Mouse (Mus musculus): ENCODE data around the gene Pitpnm3.

The Pitpnm3 gene

DNA sequence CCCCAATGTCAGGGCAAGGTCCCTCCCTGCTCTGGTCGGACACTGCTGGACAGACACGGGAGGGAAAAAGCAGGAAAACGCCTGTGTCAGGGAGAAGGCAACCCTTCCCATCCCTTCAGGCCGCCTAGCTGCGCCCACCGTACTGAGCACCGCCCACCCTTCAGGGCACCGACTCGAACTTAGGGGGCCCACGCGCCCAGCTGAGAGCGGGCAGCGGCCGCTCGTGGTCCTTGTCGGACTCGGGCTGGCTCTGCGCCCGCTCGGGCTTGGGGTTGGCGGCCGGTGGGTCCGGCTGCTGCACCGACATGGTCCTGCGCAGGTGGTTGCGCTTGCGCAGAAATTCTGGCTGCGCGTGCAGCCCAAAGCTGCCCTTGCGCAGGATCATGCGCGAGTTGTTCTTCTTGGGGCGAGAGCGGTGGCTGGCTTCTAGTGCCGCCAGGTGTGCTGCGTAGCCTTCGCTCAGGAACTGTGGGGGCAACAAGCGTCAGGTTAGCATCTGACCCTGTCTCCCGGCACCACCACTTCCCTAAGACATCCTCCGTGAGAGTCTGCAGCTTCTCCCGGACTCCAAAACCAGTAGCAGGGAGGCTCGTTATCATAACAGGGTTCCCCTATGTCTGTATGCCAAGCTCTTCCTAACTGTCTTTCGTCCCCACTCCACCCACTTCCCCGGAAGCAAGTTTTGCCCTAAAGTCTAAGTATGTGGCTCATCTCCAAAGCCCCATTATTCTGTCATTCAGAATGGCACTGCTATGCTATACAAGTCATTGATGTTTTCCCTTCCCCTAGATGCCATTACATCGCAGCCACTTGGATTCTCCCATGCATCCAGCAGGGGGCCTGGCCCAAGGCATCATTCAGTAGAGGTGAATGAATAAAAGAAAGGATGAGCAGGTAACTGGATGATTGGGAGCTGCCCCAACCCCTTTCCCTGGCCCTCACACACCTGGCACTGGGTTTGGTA is 84.4 kb downstream of the Pitpnm3 start:
- WGBS, result 13% methylated on average over 45 of the region's 45 CpGs

DNA sequence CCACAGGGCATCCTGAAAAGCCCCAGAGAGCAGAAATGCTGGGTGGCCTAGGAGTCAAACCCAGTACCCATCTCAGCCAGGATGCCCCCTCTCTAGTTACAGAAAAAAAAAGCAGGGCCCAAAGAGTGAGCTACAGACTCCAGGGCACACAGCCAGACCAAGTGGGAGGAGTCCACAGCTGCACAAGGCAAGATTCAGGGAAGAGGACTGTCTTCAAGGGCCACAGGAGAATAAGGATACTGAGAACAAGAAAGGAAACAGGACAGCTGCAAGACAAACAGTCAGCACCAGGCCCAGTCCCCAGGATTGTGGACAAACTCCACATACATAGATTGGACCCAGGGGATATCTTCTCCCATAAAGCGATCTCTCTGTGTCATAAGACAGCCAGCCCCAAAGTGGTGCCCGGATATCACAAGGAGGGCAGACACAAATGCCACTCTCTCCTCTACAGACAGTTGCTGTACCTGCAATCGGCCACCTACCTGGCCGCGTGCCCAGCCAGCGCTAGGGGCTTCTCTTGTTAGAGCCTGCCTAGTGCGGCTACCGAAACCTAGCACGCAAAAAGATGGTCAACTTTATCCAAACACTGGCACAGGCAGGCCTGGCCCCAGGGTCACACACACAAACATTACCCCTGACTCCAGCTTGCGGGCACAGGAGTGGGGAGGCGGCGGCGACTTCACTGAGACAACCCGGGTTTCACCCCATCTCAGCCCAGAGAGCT is 85.2 kb downstream of the Pitpnm3 start:
- WGBS, result 37% methylated on average over 14 of the region's 14 CpGs

DNA sequence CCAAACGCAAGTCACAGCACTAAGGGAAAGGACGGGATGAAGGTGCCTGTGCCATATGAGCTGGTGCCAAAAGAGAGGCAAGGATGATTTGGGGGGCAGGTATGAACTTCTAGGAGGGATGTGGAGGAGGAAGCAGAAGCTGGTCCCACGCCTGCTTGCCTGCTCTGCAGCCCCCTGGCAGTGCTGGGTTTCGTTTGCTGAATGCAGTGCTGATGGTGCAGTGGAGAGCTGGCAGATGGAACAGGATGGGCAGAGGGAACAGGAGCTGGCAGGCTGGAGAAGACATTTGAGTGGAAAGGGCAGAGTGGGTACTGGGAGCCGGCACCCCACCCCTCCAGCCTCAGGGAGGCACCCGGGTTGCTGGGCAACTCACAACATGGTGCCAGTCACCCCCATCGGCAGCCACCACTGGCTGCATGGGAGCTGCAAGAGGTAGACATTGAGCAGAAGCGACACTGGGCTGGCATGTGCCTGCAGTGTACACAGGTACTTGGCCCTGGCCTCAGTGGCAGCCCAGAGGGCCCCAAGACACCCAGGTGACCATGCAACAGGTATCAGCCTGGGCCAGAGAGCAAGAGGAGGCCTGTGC is 86.3 kb downstream of the Pitpnm3 start:
- 74% methylated on average over 8 of the region's 8 CpGs for WGBS

DNA sequence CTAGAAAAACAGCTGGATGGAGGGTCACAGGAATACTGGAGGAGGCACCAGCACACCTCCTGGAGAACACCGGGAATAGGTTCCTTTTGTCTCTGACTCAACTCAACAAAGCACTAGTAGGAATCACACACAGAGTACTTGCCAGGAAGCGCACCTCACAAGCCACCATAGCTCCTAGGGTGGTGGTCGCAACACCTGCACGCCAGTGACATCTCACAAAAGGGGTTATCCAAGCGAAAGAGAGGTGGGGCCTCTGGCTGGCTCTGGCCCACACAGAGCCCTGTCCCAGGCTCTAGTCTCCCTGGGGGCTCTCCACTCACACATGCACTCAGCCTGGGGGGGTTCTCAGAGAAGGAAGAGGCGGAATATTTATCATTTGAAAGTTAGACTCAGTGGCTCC is 86.8 kb downstream of the Pitpnm3 start:
- WGBS, result 73% methylated on average over 6 of the region's 6 CpGs

DNA sequence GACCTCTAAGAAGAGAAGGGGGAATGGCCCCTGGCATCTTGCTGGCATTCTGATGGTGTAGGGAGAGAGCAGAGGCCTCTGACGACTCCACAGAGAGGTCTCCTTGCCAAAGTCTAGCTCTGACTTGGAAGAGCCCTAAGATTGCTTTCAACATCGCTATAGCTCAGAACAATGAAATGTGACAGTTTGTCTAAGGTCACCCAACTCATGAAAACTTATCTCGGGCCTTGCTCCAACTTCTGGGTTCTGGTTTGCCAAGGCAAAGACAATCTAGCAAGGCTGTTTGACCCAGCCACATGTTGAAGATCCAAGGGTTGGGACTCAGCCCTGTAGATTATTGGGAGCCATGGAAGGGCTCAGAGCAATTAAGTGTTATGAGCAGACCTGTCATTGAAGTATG is 91.3 kb downstream of the Pitpnm3 start:
- WGBS, result 81% methylated on average over 3 of the region's 3 CpGs

DNA sequence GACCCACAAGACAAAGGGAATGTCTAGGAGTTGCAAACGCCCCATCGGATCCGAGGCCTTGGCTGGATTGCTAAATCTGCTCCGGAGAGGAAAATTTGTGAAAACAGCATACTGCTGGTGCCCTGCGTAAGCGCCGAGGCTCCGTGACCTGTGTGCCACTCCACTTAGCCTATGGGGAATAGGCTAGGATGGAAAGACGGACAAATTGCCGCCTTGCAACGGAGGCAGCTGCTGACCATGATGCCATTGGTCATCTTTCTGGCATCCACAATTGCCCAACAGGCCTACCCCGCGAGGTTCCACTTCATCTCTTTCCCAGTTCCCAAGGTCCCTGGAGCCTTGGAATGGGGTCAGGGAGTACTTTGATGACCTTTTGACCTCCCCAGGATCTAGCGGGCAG is 92.9 kb downstream of the Pitpnm3 start:
- 2% methylated on average over 14 of the region's 14 CpGs for WGBS

DNA sequence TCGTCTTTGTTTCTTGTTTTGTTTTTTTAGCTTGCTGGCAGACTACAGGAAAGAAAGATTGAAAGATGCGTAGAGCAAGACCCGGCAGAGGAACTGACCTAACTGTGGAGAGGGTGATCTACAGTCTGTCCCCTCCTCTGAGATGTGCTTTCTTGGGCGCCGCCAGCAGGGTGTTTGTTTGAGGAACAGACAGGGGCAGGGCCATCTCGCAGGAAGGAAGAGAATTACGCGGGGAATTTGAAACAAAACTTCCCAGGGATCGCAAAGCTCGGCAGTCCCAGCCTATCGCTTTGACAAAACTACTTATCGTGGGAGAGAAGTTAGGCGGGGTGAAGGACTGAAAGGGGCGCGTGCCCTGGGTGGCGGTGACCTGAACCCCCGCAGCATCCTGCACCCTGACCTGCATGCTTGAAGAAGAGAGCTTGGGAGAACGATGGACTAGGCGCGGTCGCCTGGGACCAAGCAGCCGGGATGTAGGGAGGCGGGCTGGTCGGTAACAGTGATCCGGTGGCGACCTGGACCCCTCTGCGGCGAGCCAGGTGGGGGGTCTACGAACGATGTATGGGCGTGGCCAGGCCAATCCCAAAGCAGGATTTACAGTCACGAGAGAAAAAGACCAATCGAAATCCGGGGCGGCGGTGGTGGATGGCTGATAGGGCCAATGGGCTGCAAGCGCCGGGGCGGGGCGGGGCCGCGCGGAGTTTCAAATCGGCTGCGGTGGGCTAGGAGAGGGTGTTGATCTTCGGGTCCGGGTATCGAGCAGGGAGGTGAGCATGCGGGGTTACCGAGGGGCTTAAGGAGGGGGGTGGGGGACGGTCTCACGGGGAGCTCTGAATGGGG is 93.6 kb downstream of the Pitpnm3 start, which contains the start of gene Pimreg:
Pimreg (plus strand) TSS at position 265 of the 840 bp plus-strand sequence.
- under 1% methylated on average over 52 of the region's 52 CpGs for WGBS

DNA sequence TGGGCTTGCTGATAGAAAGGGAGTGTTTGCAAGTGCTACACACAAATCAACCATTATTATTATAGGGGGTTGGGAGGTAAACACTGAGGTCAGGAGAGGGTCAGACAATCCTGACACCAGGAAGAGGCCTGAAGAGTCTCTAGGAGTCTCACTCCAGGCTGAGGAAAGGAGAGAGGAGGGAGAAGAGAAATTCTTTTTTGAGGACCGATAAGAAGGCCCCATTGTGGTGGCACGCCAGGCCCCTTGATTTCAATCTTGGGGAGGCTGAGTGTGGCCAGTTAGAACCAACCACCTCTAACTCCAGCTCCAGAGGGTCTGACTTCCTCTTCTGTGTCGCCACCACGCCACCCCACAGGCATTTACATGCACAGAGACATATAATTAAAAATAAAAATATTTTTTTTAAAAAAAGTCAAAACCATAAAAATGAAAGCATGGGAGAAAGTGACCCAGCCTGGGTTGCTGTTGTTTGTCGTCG is 94.2 kb downstream of the Pitpnm3 start:
- WGBS, result 43% methylated on average over 6 of the region's 6 CpGs

DNA sequence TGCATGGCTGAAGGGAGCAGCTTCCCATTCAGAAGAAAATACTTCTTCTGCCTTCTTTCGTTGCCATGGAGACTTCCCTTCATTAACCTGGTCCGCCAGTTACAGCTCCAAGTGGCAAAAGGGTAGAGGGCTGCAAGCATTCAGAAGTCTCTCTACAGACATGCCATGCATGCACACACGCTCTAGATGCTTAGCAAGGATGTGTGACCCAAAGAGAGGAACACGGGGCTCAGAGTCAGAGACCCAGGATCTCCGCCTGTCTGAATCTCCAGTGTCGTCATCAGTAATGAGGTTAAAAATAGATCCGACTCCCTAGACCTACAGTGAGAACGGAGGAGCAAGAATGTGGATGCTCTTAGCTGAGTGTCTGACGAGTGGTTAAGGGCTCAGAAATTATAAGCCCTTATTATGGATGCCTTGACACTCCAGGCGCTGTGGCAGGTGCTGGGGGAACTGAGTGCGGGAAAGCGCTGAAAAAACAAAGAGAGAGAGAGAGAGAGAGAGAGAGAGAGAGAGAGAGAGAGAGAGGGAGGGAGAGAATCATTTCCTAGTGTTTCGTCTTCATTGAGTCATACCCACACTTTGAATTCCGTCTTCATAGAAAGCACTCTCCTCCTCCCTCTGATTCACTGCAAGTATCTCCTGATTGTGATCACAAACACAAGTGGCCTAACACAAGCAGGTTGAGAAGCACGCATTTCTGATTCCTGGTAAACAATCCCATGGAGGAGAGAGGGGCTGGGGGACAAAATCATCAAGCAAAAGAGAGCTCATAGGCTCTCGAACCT is 95.8 kb downstream of the Pitpnm3 start:
- WGBS, result 24% methylated on average over 16 of the region's 16 CpGs

DNA sequence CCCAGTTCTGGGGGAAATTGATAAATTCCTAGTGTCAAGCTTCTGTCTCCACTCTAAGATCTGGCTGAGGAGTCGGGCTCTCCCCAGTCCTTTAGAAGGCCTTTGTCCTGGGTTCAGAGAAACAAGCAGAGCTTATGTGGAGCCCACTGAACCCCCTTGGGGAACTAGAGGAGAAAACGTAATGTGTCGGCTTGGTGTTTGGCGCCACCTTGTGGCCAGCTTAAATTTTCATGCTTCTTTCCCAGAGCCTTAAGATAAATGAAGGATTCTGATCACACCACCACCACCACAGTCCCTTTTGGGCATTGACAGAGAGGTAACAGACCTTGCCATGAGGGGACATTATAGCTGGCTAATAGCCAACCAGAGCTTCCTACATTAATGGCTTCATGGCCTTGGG is 97.6 kb downstream of the Pitpnm3 start:
- 2% methylated on average over 4 of the region's 4 CpGs for WGBS

DNA sequence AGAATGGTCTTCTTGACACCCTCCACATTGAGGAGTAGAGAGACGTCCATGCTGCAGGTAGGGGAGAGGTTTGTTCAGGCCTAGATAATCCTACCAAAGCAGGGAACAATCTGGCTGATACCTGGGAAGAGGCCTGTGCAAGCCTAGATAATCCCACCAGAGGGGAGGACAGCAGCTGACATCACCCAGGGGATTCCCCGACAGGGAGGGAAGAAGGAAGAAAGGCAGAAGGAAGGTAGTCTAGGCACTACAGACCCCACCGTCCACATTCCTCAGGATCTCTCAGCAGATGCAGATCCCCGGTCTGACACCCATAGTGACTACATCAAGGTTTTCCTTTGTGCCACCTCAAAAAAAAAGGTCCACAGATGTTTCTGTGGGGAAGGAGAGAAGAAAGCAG is 98.2 kb downstream of the Pitpnm3 start, which contains the start of gene Aipl1:
Aipl1 (minus strand) TSS at position 101 of the 400 bp plus-strand sequence.
- 76% methylated on average over 4 of the region's 4 CpGs for WGBS

DNA sequence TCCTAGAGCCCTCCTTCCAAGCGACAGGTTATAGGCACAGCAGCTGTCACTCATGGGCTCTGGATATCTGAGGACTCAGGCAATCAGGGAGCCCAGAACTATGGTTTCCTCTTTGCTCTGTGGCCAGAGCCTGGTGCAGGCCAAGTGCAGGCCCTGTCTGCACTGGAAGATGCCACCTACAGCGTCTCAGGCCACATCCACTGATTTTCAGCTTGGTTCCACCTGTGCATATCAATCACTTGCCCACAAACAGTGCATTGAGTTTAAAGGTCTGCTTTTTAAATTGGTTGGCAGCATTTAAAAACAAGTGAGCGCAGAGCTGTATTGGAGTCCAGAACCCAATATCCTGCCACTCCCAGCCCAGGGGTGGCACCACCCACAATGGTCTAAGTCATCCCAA is 103.0 kb downstream of the Pitpnm3 start:
- WGBS, result 89% methylated on average over 3 of the region's 3 CpGs

DNA sequence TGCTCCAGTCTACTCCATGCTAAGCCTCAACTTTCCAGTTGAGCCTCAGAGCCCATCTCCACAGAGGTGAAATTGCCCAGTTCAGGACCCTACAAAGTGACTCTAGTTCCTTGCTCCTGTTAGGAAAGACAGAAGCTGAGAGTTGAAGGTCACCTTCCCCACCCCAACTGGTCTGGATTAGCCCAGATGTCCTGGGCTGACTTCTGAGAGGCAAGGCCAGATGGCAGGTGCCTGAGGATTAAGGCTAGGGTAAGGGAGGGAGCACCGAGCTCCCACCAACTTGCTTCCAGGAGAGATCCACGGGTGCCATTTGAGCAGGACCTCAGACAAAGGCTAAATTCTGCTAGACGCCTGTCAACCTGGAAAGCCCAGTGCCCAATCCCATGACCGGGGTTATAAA is 103.5 kb downstream of the Pitpnm3 start:
- WGBS, result 94% methylated on average over 4 of the region's 4 CpGs

DNA sequence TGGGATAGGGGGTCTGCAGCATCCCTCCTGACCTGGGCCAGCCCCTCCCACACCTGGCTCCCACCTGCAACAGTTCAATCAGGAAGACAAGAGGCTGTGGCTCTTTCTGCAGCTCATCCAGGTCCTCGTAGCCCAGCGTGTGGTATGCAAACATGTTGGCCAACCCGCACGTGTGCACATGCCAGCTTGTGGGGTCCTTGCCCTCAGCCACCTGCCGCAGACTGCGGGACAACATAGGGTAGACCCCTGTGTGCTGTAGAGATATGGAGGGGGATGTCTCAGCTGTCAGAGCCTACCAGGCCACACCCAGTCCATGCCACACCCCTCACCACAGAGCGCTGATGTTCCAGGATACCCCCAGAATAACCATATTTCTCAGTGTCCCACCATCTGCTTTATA is 104.2 kb downstream of the Pitpnm3 start:
- 95% methylated on average over 7 of the region's 7 CpGs for WGBS

DNA sequence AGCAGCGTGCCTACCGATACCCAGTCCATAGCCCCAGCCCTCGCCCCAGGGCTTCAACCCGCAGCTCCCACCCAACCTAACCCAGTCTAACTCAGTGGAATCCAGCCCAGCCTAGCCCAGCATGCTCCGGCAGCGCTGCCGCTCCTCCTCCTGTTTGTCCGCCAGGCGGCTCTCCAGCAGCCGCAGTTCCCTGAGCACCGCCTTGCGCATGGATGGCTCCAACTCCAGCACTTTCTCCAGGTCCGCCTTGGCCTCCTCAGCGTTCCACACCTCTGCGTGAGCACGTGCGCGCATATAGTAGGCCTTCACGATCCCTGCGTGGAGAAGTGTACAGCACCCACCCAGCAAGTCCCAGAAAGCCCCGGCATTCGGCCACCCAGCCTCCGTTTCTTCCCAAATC is 106.4 kb downstream of the Pitpnm3 start:
- WGBS, result 18% methylated on average over 23 of the region's 23 CpGs

DNA sequence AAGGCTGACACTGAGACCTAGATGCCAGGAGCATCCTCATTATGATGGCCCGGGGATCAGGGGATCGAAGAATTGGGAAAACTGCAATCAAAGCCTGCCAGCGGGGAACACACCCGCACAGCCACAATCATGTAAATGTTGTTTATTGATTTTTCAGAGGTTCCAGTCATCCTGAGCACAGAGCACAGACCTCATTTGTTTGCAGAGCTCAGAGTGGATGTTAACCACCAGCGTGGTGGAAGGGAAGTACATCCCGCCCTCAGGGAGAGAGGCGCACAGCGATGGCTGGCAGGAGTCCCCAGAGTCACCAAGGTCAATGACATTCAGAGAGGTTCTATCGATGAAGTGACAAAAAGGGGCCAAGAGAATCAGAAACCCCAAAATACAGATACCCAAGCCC is 107.7 kb downstream of the Pitpnm3 start:
- WGBS, result 83% methylated on average over 9 of the region's 9 CpGs

DNA sequence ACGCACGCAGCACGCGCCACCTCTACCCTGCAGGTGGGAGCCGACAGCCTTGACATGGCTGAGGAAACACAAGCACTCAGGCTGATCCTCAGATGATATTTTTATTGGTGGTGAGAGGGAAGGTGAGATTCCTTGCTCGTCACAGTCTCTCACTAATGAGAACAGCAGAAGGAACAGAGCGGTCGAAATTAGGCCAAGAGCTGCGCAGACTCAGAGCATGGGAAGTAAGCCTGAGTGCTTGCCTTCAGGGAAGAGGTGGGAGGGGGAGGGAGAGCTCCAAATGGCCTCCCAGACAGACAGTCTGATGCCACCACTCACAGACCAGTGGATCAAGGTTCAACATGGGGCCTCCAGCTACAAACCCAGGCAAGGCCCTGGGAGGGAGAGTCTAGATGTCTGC is 109.1 kb downstream of the Pitpnm3 start:
- WGBS, result 89% methylated on average over 9 of the region's 9 CpGs

DNA sequence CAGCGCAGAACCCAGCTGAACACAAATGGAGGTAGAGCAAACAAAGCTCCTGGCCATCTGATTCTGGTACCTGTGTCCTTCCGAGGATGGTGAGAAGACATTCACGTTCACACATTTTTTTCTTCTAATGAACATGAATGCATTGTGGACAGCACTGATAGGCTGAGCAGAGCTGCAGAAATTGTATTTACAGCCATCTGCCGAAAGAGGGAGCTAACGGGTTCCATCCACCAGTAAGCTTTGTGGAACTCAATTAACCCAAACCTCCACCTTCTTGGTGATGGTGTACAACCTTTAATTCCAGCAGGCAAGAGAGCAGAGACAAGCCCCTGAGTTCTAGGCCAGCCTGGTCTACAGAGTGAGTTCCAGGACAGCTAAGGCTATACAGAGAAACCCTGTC is 109.7 kb downstream of the Pitpnm3 start:
- WGBS, result 51% methylated on average over 5 of the region's 5 CpGs

DNA sequence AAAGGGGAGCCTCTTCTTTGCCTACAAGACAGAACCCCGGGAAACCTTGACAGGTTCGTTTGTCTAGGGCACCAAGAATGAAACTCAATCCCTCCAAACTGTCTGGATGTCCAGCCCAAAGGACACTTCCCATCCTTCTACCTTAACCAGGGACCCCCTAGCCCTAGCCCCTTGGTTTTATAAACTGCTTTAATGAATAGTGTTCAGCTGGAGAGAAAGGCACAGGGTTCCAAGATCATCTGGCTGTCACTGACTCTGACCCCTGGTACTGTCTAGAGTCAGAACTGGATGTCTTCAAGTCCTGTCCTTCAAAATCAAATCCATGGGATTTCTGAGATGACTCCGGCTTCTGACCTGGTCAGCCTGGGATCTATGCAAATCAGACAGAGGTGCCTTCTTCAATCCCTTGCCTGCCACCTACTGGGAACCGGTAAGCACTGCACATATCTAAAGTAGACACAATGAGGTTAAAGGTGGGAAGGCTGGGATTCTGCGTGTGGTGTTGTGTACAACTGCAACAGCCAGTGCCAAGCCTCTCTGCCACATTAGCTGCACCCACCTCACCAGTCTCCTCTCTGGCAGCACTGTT is 111.3 kb downstream of the Pitpnm3 start:
- WGBS, result 23% methylated on average over 5 of the region's 5 CpGs

DNA sequence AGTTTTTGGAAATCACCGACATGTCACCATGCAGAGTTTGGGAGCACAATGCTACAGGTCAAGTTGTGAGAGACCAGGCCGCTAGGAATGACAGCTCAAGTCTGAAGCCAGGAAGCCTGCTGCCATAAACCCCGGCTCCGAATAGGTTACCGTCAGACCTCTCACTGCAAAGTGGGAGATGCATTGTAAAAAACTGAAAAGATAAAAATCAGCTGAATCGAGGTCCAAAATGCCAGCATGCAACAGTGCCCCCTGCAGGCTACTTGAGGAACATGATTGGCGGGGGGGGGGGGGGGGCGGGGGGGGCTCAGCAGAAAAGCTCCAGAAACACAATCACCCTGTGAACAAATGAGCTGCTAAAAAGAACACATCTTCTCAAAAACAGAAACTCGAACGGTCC is 112.0 kb downstream of the Pitpnm3 start:
- WGBS, result 10% methylated on average over 10 of the region's 10 CpGs
